Mouse (Mus musculus) bone marrow macrophage, adult 2 months (primary cell): ENCODE measurements around the gene Slc38a9.

ENCODE experiments used
- CTCF ChIP-seq: IDR thresholded peaks from 2 replicates; pipeline ENCODE4 v1.5.1; 2012; ENCODE audit warnings: low read depth, mild to moderate bottlenecking, low read length, moderate library complexity
- POLR2A ChIP-seq: IDR thresholded peaks from 2 replicates; pipeline ENCODE4 v1.6.1; 2012; ENCODE audit warnings: mild to moderate bottlenecking, low read depth, low read length, borderline replicate concordance

- no peak for TF ChIP-seq CTCF
- TF ChIP-seq POLR2A: no peak
These were observed 72.8 kb downstream of the Slc38a9 start for GRCm38 (mm10) chr13:112733311-112733710.
